Mouse (Mus musculus) retina, postnatal 7 days (tissue): ENCODE data around the gene Rpl31.

Source experiments
- DNase-seq: peaks from one replicate; pipeline ENCODE4 v3.0.0-alpha.2; 2012; ENCODE audit warnings: low read depth, low spot score

The Rpl31 gene

GRCm38 (mm10) chr1:39367601-39368266 lies at the start of gene Rpl31:
Rpl31 (plus strand) TSS chr1:39367842.
- DNase-seq, result peak; percentile 92

DNA sequence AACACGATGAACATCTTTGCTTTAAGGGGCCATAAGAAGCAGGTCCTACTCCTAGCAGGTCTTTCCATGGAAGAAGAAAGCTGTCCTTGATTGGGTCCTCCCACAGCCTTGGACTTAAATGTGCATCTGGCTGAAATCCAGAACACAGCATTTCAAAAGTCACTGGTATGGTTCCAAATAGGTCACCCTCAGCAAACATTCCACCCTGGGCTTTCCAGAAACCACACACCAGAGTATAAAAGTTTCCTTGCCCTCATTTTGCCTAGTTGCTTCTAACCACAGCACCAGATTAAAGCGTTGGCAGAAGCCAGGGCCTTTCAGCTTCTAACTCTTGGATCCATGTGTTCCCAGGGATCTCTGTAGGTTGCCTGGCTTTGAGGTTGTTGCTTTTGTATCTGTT lies 49.7 kb upstream of the Rpl31 start:
- DNase-seq, result no peak

GRCm38 (mm10) chr1:39318870-39319269 lies 48.8 kb upstream of the Rpl31 start:
- DNase-seq, result no peak

DNA sequence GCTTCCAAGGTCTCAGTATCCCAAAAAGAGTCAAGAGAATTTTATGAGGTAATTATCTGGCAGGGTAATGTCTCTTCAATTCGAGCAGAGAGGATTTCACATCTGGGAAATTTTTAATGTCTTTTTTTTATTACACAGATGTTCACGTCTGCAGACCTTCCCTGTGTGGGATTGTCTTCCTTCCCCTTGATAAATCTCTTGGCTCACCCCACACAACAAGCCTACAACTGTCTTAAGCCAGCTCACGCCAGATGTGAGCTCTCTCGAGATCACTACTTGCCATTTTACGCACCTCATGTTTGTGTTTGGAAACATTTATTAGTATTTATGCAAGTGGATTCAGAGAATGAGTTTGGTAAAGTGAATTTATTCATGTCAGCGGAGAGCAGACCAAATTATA lies 45.7 kb upstream of the Rpl31 start:
- DNase-seq, result no peak

DNA sequence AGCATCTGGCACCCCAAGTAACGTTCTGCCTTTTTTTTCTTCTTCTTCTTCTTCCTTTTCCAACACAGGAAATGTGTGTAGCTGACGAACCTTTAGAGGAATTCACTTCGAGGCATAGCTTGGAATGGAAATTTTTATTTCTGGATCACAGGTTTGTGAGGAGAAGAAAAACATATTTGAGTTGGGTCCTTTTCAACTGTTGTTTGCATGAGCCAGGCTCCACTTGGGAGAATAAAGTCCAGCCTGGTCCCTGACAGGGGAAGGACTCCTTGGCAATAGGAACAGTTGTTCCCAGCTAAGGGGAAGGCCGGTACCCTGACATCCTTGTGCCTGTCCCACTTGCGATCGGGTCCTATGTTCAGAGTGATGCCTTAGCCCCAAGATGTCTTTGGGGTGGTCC lies 42.4 kb upstream of the Rpl31 start:
- DNase-seq, result no peak

DNA sequence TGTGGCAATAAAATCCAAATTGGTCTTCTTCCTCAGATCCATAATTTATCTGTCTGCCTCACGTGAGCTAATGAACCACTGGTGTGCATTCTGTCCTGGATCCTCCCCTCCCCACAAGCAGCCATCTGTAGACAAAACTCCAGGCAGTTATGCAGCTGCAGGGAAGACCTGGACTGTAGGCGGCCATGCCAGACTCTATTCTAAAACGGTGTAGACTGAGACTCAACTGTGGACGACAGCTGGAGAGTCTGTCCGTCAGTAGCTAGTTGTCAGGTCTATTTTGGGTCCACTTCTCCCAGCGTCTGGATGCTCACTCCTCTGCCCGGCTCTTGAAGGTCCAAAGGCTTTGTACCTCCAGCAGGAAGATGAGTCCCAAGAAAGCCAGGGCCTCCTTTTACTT lies 40.1 kb upstream of the Rpl31 start:
- no peak for DNase-seq

DNA sequence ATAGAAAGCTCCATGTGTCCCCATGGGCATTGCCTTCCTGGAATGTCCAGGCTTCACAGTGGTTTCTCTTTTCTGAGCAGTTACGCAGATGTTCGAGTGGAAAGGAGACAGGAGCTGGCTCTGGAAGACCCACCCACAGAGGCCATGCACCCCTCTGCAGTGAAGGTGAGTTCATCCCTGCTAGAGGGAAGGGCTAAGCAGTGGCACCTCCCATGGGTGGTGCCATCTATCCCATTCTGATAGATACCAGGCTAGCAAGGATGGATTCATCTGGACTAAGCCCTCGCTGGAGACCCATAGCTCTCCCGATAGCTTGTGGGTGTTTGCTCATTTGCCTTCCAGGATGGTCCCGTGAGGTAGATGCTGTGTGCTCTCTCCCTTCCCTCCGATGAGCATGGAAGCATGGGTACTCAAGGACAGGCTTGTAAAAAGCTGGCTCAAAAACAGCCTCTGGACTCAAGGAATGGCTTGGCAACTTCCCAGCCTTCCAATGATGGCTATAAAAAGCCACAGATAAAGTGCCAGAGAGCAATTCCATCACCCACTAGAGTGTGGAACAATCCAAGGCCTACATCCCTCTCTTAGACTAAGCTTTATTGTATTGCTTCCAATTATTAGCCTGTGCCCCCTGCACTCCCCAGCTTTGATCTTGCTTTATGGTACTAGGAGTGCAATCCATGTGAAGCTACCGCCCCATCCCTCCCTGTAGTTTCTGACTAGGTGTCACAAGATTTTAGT lies 36.6 kb upstream of the Rpl31 start:
- no peak for DNase-seq

- no peak for DNase-seq
These were observed 35.2 kb upstream of the Rpl31 start for GRCm38 (mm10) chr1:39332456-39332855.

GRCm38 (mm10) chr1:39335561-39336196 lies 32.0 kb upstream of the Rpl31 start:
- no peak for DNase-seq

DNA sequence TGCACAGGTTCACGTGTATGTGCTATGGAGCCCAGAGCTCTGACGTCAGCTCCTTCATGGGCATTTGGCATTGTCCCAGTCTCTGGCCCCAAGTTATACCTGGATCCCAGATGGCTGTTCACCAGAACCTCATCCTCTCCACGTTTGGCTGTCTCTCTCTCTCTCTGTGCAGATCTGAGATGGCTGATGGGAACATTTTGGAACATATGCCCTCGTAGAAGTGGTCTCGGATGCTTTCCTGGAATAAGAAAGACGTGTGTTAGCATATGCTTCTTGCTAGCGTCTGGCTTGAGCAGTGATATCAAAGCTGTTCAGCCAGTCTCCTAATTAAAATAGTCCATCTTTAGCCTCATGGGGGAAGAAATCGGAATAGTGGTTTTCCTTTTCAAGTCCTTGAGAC lies 30.9 kb upstream of the Rpl31 start:
- no peak for DNase-seq

DNA sequence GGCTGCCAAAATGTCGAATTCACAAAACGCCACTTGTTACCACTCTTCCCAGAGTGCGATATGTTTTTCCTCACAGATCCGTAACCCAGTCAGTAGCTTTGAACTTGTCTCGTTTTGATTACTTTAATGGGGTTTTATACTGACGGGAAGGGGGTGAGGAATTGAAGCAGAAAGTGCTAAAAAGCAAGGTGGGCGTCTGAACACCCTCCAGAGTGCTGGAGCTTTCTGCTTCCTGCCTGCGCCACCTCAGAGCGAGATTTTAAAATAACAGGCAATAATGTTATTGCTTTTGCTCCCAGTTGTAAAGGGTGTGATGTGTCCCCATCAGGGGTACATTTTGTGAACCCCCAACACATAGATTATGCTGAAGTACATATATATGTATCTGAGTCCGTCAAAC lies 28.8 kb upstream of the Rpl31 start:
- DNase-seq, result no peak

DNA sequence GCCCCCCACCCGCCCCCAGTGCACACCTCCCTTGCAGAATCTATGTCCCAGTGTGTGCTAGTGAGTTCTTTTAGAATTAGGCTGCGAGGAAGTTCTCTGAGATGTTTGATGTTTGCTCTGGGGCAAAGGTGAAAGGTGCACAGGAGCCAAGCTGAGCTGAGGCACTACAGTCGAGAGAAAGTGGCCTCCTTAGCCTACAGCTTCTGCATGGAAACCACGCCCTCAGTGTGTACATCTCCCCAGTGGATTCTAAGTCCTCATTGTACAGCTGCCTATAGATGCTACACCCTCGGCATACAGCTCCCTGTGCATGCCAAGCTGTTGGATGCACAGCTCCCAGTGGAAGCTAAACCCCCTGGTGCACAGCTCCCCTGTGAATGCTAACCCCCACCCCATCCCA lies 28.2 kb upstream of the Rpl31 start:
- DNase-seq, result no peak

GRCm38 (mm10) chr1:39340156-39340555 lies 27.5 kb upstream of the Rpl31 start:
- no peak for DNase-seq

GRCm38 (mm10) chr1:39340647-39341046 lies 27.0 kb upstream of the Rpl31 start:
- peak; percentile 49 for DNase-seq

DNA sequence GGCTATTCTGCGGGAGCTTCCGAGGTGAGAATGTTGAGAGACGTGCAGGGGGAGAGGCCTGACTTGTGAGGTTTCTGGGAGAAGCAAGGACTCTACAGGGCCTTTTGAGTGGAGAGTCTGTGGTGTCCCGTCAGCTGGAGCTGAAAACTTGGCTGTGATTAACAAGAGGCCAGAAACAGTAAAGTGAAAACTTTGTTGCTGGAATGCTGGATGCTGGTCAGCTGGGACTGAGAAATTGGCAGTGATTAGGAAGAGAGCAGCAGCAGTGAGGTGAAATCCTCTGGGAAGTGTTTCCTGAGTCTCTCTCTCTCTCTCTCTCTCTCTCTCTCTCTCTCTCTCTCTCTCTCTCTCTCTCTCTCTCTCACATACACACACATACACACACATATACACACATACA lies 25.8 kb upstream of the Rpl31 start:
- DNase-seq, result no peak

DNA sequence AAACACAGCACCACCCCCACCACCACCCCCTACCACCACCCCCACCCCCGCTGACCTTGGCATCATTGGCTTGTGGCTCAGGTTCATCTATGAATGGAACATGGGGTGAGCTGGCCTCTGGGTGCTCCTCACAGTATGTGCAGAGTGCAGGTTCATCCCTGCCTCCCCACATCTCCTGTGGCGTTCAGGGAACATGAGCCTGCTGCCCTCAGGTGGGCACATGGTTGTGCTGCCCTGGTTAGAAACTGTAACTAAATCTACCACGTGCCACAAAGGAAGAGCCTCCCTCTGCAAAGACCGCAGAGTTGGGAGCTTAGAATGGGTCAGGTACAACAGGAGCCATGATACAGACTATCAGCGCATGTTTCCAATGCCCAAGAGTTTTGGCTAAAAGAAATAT lies 24.4 kb upstream of the Rpl31 start:
- no peak for DNase-seq

DNA sequence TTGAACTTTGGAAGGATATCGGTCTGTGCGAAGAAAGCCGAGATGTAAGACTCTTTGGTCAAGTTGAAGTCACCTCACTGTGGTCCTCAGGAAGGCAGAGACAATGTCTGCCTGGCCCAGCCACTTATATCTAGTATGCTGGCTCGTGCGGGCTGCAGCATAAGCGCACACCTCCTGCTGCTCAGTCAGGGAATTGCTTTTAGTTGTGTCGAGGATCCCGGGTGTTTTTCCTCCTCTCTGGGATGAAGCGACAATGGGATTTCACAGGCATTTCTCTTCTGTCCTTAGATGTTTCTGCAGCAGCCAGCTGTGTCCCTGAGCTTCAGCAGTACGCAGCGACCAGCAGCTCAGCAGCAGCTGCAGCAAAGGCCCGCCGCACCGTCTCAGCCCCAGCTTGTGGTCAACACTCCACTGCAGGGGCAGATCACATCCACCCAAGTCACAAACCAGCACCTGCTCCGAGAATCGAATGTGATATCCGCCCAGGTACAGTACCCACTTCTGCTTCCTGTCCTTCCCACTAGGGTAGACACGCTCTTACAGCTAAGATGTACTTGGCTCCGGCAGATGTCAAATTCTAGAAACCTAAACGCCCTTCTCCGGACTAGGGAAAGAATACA lies 22.6 kb upstream of the Rpl31 start:
- DNase-seq, result no peak

DNA sequence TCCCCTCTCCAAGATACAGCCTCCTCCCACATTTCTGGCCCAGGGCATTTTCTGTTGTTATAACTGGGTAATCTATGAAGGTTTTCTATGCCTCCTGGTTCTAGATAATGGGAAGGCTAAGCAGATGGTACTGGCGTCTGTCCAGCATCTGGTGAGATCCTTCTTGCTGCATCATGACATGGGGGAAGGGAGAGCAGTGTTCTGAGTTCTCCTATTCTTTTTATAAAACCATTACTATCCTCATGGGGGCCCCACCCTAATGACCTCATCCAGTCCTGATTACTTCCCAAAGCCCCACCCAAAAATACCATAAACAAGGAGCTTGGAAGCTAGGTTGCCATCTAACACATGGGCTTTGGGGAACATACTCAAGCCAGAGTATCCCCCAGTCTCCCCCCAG lies 18.6 kb upstream of the Rpl31 start:
- no peak for DNase-seq

DNA sequence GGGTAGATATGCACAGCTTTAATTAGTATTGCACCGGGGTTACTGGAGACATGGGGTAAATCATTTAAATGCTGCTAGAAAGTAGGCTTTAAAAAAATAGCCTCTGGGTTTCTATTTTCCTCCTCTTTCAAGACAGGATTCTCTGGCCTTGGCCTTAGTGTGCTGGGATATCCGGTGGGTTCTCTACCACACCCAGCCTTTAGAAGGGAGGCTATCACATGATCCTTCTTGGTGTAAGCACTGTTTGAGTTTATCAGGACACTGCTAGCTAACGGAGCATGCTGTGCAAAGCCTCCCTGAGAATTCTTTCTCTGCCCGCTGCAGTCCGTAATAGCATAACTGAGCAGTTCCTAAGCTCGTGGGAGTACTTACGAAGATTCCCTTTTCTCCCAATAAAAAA lies 18.2 kb upstream of the Rpl31 start:
- no peak for DNase-seq

DNA sequence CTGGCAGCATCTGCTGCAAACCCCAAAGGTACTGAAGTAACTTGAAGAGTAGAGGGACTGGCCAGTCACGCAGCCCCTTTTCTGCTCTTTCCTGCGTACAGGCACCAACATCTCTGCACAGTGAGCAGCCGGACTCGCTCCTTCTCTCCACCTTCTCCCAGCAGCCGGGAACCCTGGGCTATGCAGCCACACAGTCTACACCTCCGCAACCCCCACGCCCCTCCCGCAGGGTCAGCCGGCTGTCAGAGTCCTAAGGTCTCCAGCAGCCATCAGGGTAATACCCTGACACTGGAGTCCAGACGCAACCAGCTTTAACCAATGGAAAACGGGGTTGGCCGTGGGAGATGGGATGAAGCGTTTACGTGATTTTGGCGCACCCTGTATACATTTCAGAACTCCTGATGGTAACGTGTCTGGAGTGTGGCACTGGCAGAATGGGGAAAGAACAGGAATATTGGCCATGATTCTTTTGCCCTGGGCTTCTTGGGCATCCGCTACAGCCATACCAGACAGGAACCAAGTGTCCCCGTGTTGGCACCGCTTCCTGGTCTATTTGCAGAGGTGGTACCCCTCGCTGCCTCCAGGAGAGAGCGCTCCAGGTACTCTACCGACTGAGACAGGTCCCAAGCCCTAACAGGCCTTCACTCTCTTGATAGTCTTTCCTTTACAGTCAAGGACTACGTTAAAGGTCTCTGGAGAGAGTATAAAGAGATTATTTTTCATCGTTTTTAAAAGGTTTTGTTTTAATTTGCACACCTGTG lies 5.7 kb upstream of the Rpl31 start:
- DNase-seq, result no peak

GRCm38 (mm10) chr1:39362515-39362893 lies 5.1 kb upstream of the Rpl31 start:
- no peak for DNase-seq

GRCm38 (mm10) chr1:39365562-39365961 lies 2.1 kb upstream of the Rpl31 start:
- DNase-seq, result no peak
